Mouse (Mus musculus) lung, embryonic 15.5 days (tissue): Measurements from ENCODE around the gene Lrrc51. TPM values are rescaled to one million over a fixed set of nuclear protein-coding genes. Genes with fewer than 3 reads are reported as not detected.
A peak's percentile ranks its signal among the peaks of the same experiment; 100 is the strongest.
"Not testable (repeated sequence)": the region's sequence is repeated elsewhere in the genome, so short reads cannot be mapped to it uniquely, and the experiment has no call there.

Source experiments
- ATAC-seq: fragments of 200-750 bp; cut with Nextera tagmentation; 2 replicates; pipeline ENCODE4 v1.8.0; 2017; ENCODE audit warnings: moderate number of reproducible peaks, borderline replicate concordance; ENCODE audit not compliant: low FRiP score, low TSS enrichment; ENCODE audit errors: extremely low read depth
- H3K27ac ChIP-seq: fragments of 300-500 bp; sonication (generic); 2 replicates; pipeline ENCODE4 v1.5.1; 2015; ENCODE audit warnings: moderate library complexity, mild to moderate bottlenecking, inconsistent platforms
- H3K27me3 ChIP-seq: fragments of 300-500 bp; sonication (generic); 2 replicates; pipeline ENCODE4 v1.6.1; 2015; ENCODE audit warnings: inconsistent platforms
- H3K36me3 ChIP-seq: fragments of 300-500 bp; sonication (generic); 2 replicates; pipeline ENCODE4 v1.6.1; 2015; ENCODE audit warnings: inconsistent platforms
- H3K4me1 ChIP-seq: fragments of 300-500 bp; sonication (generic); 2 replicates; pipeline ENCODE4 v1.6.1; 2015; ENCODE audit warnings: inconsistent platforms
- H3K4me2 ChIP-seq: fragments of 300-500 bp; sonication (generic); 2 replicates; pipeline ENCODE4 v1.6.1; 2015; ENCODE audit warnings: inconsistent platforms, mild to moderate bottlenecking, moderate library complexity
- H3K4me3 ChIP-seq: fragments of 300-500 bp; sonication (generic); 2 replicates; pipeline ENCODE4 v1.5.1; 2015; ENCODE audit warnings: mild to moderate bottlenecking, inconsistent platforms
- H3K9ac ChIP-seq: fragments of 300-500 bp; sonication (generic); 2 replicates; pipeline ENCODE4 v1.6.1; 2015; ENCODE audit warnings: inconsistent platforms
- H3K9me3 ChIP-seq: fragments of 300-500 bp; sonication (generic); 2 replicates; pipeline ENCODE4 v1.6.1; 2016; ENCODE audit warnings: inconsistent platforms
- WGBS: fragments of 180-500 bp; shearing (Covaris S2); methylation state at CpG from one replicate; pipeline ENCODE4 v1.1.7; 2015; 5-methylcytosine and 5-hydroxymethylcytosine counted together
- polyA plus RNA-seq: library from polyadenylated mRNA; unstranded; fragments of >200 nt; fragmentation: Nextera tagmentation; extraction: Ambion mirVana; gene quantifications from 2 replicates; pipeline ENCODE4 v1.2.1, GENCODE M21; 2015

The Lrrc51 gene
- polyA plus RNA-seq, 1 experiment from 2014 or later = 11.8 TPM

DNA sequence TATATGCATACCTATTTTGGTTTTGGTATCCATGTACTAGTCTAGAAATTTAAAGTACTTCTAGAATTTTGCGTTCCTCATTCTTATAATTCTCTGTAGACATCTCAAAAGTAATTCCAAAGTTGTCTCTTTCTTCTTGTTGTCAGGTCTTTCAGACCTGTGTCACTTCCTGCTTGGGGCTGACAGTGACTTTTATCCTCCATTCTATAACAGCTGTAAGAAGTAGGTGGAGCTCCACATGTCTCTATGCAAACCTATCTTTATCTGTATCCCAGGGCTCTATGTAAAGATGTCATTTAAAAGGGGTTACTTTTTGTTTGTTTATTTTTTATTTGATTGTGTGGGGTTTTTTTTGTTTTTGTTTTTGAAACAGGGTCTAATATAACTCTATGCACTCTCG lies 29.9 kb upstream of the Lrrc51 start:
- Histone ChIP-seq H3K9ac (no peak overlapping the region), H3K4me3 (no peak overlapping the region), H3K4me1 (peaks cover 24% of the 10 kb centered on the region), H3K36me3 (no peaks in the 10 kb centered on the region), H3K27me3 (no peaks in the 10 kb centered on the region), H3K27ac (no peak overlapping the region), H3K4me2 (no peak overlapping the region), H3K9me3 (no peaks in the 10 kb centered on the region)
- no peak for ATAC-seq
- WGBS = 93% methylated on average over 2 of the region's 2 CpGs

DNA sequence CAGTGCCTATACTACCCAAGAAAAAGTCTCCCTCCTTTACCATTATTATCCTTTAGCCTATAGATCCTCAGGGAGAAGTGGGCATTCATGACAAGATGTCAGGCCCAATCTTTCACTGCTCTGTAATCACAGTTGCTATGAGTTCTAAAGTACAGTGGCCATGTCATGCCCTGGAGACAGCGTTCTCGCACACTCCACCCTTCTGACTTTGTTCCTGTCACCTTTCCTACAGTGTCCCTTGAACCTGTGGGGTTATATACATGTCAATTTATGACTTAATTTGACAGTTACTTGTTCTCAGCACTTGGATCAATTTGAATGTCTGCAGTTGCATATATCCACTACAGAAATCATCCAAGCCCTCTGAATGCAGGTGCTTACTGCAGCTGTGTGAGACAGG lies 29.1 kb upstream of the Lrrc51 start:
- WGBS = 94% methylated on average over 2 of the region's 2 CpGs
- Histone ChIP-seq H3K4me3 (no peak overlapping the region), H3K27ac (no peak overlapping the region), H3K27me3 (no peaks in the 10 kb centered on the region), H3K4me2 (no peak overlapping the region), H3K36me3 (no peaks in the 10 kb centered on the region), H3K9ac (no peak overlapping the region), H3K9me3 (no peaks in the 10 kb centered on the region), H3K4me1 (peaks cover 17% of the 10 kb centered on the region)
- no peak for ATAC-seq

DNA sequence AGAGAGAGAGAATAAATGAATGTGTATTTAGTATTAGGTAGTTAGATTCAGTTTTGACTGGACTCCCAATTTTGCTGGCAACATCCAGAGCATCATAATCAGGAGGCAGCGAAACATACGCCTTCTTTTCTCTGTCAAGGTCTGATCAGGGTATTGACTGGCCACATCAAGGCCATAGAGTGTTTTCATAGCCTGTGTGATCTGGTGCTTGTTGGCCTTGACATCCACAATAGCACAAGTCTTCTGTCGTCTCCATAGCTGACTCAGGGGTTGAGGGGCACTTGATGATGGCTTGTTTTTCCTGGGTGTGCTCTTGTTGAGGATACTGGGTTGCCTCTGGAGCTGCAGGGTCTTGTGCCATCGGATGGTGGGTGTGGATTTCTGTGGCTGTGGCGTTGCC lies 23.2 kb upstream of the Lrrc51 start:
- Histone ChIP-seq H3K36me3 (no peaks in the 10 kb centered on the region), H3K4me3 (no peak overlapping the region), H3K4me1 (no peaks in the 10 kb centered on the region), H3K9ac (no peak overlapping the region), H3K27ac (no peak overlapping the region), H3K9me3 (no peaks in the 10 kb centered on the region), H3K27me3 (no peaks in the 10 kb centered on the region), H3K4me2 (no peak overlapping the region)
- ATAC-seq = no peak
- 86% methylated on average over 5 of the region's 5 CpGs for WGBS

DNA sequence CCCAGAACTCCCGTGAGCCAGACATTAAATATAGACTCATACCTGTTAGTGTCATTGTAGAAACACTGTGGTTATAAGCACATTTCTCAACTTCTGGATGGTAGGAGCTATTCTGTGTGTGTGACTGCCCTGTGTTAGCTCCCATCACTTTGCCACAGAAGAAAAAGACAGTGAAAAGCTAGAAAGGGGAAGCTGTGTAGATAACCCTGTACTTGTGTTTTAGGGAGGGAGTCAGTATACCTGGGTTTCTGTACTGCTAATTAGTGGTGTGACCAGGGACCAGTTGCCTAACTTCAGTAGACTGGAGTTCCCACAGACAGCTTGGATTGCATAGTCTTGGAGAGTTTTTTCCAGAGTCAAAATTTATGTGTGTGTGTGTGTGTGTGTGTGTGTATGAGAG lies 22.8 kb upstream of the Lrrc51 start:
- Histone ChIP-seq H3K27me3 (no peaks in the 10 kb centered on the region), H3K9ac (no peak overlapping the region), H3K4me3 (no peak overlapping the region), H3K9me3 (no peaks in the 10 kb centered on the region), H3K4me2 (no peak overlapping the region), H3K4me1 (no peaks in the 10 kb centered on the region), H3K27ac (no peak overlapping the region), H3K36me3 (no peaks in the 10 kb centered on the region)
- WGBS = 73% methylated on average over 1 of the region's 1 CpGs
- ATAC-seq = no peak

DNA sequence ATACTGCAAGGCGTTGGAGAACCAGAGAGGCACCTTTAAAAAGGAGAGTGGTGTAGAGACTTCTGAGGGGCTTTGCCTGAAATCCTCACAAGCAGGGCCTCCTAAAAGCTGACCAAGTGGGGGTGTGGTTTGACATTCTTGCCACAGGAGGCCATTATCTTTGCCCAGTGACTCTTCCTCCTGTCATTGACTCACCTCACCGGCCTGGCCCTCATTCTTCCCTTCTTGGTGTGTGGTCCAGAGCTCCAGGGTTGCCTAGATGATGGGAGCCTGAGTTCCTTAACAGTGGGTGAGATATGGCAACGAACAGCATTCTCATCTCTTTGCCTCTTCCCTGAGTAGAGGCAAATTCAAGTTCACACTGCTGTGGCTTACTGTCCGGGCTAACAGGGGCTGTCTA lies 22.2 kb upstream of the Lrrc51 start:
- 62% methylated on average over 4 of the region's 4 CpGs for WGBS
- H3K9me3 ChIP-seq = no peaks in the 10 kb centered on the region
- H3K9ac ChIP-seq = no peak overlapping the region
- H3K27me3 ChIP-seq = no peaks in the 10 kb centered on the region
- no peak overlapping the region for H3K4me2 ChIP-seq
- no peak for ATAC-seq
- H3K27ac ChIP-seq = no peak overlapping the region
- H3K4me3 ChIP-seq = no peak overlapping the region
- no peaks in the 10 kb centered on the region for H3K36me3 ChIP-seq
- no peaks in the 10 kb centered on the region for H3K4me1 ChIP-seq

DNA sequence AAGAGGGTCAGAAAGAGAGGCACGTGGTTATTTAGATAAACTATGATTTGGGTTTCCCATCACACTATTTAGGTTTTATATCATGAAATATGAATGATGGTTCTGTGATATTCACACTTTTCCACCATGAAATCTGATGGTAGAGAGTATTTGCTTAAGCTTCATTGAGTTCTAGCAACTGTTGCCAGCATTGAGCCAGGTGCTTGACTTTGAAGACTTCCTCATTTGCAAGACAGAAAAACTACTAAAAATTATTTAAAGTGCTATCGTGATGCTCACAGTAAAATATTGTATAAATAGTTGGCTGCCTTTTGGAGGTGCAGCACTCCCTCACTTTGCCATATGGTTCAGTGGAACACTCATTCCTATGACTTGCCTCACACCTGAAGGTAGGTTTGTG lies 21.6 kb upstream of the Lrrc51 start:
- Histone ChIP-seq H3K9ac (no peak overlapping the region), H3K4me2 (no peak overlapping the region), H3K4me3 (no peak overlapping the region), H3K27ac (no peak overlapping the region), H3K27me3 (no peaks in the 10 kb centered on the region), H3K4me1 (no peaks in the 10 kb centered on the region), H3K9me3 (no peaks in the 10 kb centered on the region), H3K36me3 (no peaks in the 10 kb centered on the region)
- WGBS = 82% methylated on average over 2 of the region's 2 CpGs
- no peak for ATAC-seq

DNA sequence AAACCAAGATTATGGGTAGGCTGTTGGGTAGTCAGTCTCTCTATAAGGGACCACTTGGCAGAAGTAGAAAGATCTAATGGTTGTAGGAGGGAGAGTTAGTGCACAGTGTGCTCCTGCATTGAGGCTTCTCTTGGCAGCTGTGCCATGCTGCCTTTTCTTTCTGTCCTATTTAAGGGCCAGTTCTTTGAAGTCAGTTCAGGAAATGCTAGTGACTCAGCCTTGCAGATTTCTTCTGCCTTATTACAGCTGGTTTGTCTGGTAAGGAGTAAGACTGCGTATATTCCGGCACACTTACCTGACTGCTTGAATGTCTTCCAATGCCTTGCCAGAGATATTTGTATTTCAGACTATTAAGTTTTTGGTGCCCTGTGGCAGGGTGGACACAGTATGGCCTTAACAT lies 20.5 kb upstream of the Lrrc51 start:
- no peaks in the 10 kb centered on the region for H3K27me3 ChIP-seq
- no peak overlapping the region for H3K9ac ChIP-seq
- H3K36me3 ChIP-seq = no peaks in the 10 kb centered on the region
- H3K4me1 ChIP-seq = no peaks in the 10 kb centered on the region
- WGBS = 88% methylated on average over 2 of the region's 2 CpGs
- no peak overlapping the region for H3K4me3 ChIP-seq
- ATAC-seq = no peak
- no peak overlapping the region for H3K27ac ChIP-seq
- H3K9me3 ChIP-seq = no peaks in the 10 kb centered on the region
- H3K4me2 ChIP-seq = no peak overlapping the region

DNA sequence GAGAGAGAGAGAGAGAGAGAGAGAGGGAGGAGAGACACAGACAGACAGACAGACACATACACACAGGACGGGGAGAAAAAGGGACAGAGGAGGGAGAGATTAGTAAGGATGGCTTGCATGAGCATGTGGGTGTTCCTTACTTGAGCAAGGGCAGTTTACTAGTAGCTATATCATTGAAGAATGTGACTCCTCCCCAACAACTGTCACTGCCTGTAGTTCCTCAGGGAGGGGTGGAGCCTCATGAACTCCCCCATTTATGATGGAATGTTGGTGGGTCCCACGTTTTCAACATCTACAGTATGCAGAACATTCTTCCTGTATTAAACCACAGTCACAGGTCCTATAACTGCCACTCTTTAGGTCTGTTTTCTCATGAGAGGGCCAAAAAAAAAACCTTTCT lies 18.4 kb upstream of the Lrrc51 start:
- Histone ChIP-seq H3K4me3 (no peak overlapping the region), H3K9me3 (no peaks in the 10 kb centered on the region), H3K27ac (peak overlapping the region; percentile 35), H3K9ac (no peak overlapping the region), H3K27me3 (no peaks in the 10 kb centered on the region), H3K4me1 (no peaks in the 10 kb centered on the region), H3K4me2 (no peak overlapping the region), H3K36me3 (no peaks in the 10 kb centered on the region)
- ATAC-seq = no peak
- WGBS = 40% methylated on average over 2 of the region's 2 CpGs

DNA sequence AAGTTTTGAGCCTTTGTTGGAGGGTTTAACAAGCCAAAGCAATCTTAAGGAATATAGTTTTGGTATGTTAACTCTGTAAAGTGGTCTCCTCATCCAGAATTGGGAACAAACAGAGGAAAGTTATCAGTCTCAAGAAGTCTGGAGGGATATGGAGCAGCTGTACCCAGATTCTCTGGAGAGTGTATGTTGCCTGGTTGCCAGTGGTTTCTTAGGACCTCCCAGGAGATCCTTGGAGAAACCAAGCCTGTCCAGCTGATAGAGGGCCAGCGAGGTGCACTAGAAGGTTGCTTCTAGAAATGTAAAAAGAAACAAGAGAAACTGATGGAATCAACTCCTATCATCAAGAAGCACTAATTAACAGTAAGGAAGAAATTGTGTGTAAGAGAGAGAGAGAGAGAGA lies 18.0 kb upstream of the Lrrc51 start:
- peak overlapping the region; percentile 35 for H3K27ac ChIP-seq
- H3K36me3 ChIP-seq = no peaks in the 10 kb centered on the region
- H3K4me2 ChIP-seq = no peak overlapping the region
- no peak for ATAC-seq
- no peak overlapping the region for H3K4me3 ChIP-seq
- no peaks in the 10 kb centered on the region for H3K4me1 ChIP-seq
- H3K9ac ChIP-seq = no peak overlapping the region
- no peaks in the 10 kb centered on the region for H3K27me3 ChIP-seq
- no peaks in the 10 kb centered on the region for H3K9me3 ChIP-seq
- 52% methylated on average over 1 of the region's 1 CpGs for WGBS

DNA sequence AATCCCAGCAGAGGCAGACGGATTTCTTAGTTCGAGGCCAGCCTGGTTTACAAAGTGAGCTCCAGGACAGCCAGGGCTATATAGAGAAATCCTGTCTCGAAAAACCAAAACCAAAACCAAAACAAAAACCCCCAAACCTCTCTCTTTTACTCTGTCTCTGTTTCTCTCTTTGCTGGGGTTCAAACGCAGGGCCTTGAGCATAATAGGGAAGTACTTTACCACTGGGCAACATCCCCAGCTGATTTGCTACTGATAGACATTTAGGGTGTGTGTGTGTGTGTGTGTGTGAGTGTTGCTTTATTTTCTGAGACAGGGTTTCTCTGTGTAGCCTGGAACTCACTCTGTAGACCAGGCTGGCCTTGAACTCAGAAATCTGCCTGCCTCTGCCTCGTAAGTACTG lies 15.3 kb upstream of the Lrrc51 start:
- H3K27me3 ChIP-seq, H3K4me1 ChIP-seq, H3K9me3 ChIP-seq, ATAC-seq, H3K9ac ChIP-seq, H3K4me3 ChIP-seq, H3K27ac ChIP-seq, H3K4me2 ChIP-seq, H3K36me3 ChIP-seq: not testable (repeated sequence)
- WGBS = 87% methylated on average over 5 of the region's 5 CpGs

DNA sequence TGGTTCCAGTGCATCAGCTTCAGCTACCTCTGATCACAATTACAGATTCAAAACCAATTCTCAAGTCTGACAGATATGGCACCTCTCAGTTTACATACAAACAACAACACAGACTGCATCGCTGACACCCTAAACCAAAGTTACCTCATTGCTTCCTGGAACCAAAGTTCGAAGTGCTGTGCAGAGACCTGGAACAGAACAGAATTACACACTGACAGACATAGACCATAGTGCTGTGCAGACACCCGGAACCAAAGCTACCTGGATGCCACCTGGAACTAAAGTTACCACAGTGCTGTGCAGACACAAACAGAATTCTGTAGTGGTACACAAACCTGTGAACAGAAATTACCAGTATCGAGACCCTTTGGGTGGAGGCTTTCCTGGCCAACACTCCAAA lies 6.1 kb upstream of the Lrrc51 start:
- Histone ChIP-seq H3K4me3 (no peak overlapping the region), H3K9me3 (no peaks in the 10 kb centered on the region), H3K9ac (no peak overlapping the region), H3K4me1 (peaks cover 7% of the 10 kb centered on the region; the same call in 1 of the 2 replicates), H3K4me2 (no peak overlapping the region), H3K27ac (no peak overlapping the region), H3K27me3 (no peaks in the 10 kb centered on the region), H3K36me3 (no peaks in the 10 kb centered on the region)
- ATAC-seq = no peak
- 89% methylated on average over 4 of the region's 4 CpGs for WGBS

DNA sequence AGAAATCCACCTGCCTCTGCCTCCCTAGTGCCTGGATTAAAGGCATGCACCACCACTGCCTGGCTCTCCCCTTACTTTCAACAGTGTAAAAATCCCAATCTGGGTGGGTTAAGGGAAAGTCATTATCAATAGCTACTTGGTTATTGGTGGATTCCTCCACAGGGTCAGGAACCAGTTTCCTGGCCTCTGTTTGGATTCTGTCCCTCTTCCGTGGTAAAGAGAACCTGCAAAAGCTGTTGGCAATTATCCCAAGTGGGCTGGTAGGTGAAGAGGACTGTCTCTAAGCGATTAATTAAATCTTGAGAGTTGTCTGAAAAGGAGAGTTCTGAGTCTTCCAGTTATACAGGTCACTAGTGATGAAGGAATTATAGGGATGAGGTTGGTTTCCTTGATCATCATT lies 4.7 kb upstream of the Lrrc51 start:
- Histone ChIP-seq H3K27ac (no peak overlapping the region), H3K4me1 (peaks cover 9% of the 10 kb centered on the region; the same call in 1 of the 2 replicates), H3K36me3 (no peaks in the 10 kb centered on the region), H3K27me3 (no peaks in the 10 kb centered on the region), H3K4me2 (no peak overlapping the region), H3K9me3 (no peaks in the 10 kb centered on the region), H3K9ac (no peak overlapping the region), H3K4me3 (no peak overlapping the region)
- 73% methylated on average over 2 of the region's 2 CpGs for WGBS
- ATAC-seq = no peak

DNA sequence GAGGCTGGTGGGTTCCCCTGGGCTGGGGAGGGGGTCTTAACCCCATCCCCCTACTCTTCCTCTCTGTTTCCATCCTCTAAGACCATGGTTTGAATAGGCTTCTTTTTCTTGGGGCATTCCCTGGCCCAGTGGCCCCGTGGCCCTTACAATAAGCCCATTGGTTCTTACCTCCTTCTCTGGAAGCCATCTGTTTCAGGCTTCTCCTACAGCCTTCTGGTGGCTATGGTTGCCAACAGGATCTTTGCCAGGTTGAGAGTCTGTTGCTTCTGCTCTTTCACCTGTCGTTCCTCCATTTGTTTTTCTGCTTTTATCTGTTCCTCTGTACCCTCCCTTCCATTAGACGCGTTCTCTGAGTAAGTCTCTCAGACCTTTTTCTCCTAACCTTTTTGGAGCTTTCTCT lies 3.9 kb upstream of the Lrrc51 start:
- H3K27ac ChIP-seq = no peak overlapping the region
- H3K36me3 ChIP-seq = no peaks in the 10 kb centered on the region
- H3K9me3 ChIP-seq = no peaks in the 10 kb centered on the region
- H3K4me2 ChIP-seq = no peak overlapping the region
- H3K4me1 ChIP-seq = peaks cover 13% of the 10 kb centered on the region
- 91% methylated on average over 4 of the region's 4 CpGs for WGBS
- no peak for ATAC-seq
- no peak overlapping the region for H3K4me3 ChIP-seq
- H3K27me3 ChIP-seq = no peaks in the 10 kb centered on the region
- no peak overlapping the region for H3K9ac ChIP-seq
